Mouse (Mus musculus): Measurements from ENCODE around the gene H2-DMa. TPM values are rescaled to one million over a fixed set of nuclear protein-coding genes. Genes with fewer than 3 reads are reported as not detected.
A peak's percentile ranks its signal among the peaks of the same experiment; 100 is the strongest.

H2-DMa gene
- polyA plus RNA-seq, 1 experiment from 2014 or later: 15.2 TPM

- no peak overlapping the region for H3K4me2 ChIP-seq (replicated peaks; ENCODE audit: low read depth)
- no peak overlapping the region for H3K27ac ChIP-seq (ENCODE audit: low read depth, low read length)
- no peak overlapping the region for H3K4me3 ChIP-seq (ENCODE audit: low read depth, low read length)
- H3K9ac ChIP-seq (ENCODE audit: low read depth, low read length): no peak overlapping the region
- H3K4me1 ChIP-seq (replicated peaks; ENCODE audit: control insufficient read depth, insufficient read depth, low read length): no peaks in the 10 kb centered on the region
- no peak for TF ChIP-seq CTCF (IDR thresholded peaks at IDR 0.05; ENCODE audit: low read depth)
- 0 out of 2 replicates have a peak, but pooled peaks cover 4% of the 10 kb centered on the region for H3K9me3 ChIP-seq (ENCODE audit: control insufficient read depth)
- H3K36me3 ChIP-seq (ENCODE audit: control insufficient read depth, insufficient read depth): no peaks in the 10 kb centered on the region
- H3K27me3 ChIP-seq (replicated peaks; ENCODE audit: control insufficient read depth, insufficient read depth, low read length): peaks cover 3% of the 10 kb centered on the region; the same call in 1 of the 2 replicates
- no peak for ATAC-seq
- WGBS: 19% methylated on average over 4 of the region's 4 CpGs
These were observed 51.1 kb downstream of the H2-DMa start for GRCm38 (mm10) chr17:34170487-34170876.

- Histone ChIP-seq H3K9ac (ENCODE audit: low read depth, low read length) (no peak overlapping the region), H3K4me3 (ENCODE audit: low read depth, low read length) (no peak overlapping the region), H3K4me1 (replicated peaks; ENCODE audit: control insufficient read depth, insufficient read depth, low read length) (no peaks in the 10 kb centered on the region), H3K9me3 (ENCODE audit: control insufficient read depth) (0 out of 2 replicates have a peak, but pooled peaks cover 4% of the 10 kb centered on the region), H3K27ac (ENCODE audit: low read depth, low read length) (no peak overlapping the region), H3K27me3 (replicated peaks; ENCODE audit: control insufficient read depth, insufficient read depth, low read length) (peaks cover 3% of the 10 kb centered on the region; the same call in 1 of the 2 replicates), H3K36me3 (ENCODE audit: control insufficient read depth, insufficient read depth) (no peaks in the 10 kb centered on the region), H3K4me2 (replicated peaks; ENCODE audit: low read depth) (no peak overlapping the region)
- peak; percentile 94 for TF ChIP-seq CTCF (IDR thresholded peaks at IDR 0.05; ENCODE audit: low read depth)
- WGBS: 37% methylated on average over 13 of the region's 13 CpGs
- 0 out of 2 replicates have a peak, but pooled peaks have one; percentile 46 for ATAC-seq
These were observed 51.6 kb downstream of the H2-DMa start for GRCm38 (mm10) chr17:34170877-34171498.

- Histone ChIP-seq H3K4me2 (replicated peaks; ENCODE audit: low read depth) (no peak overlapping the region), H3K36me3 (ENCODE audit: control insufficient read depth, insufficient read depth) (no peaks in the 10 kb centered on the region), H3K27me3 (replicated peaks; ENCODE audit: control insufficient read depth, insufficient read depth, low read length) (peaks cover 3% of the 10 kb centered on the region; the same call in 1 of the 2 replicates), H3K4me1 (replicated peaks; ENCODE audit: control insufficient read depth, insufficient read depth, low read length) (no peaks in the 10 kb centered on the region), H3K27ac (ENCODE audit: low read depth, low read length) (no peak overlapping the region), H3K9me3 (ENCODE audit: control insufficient read depth) (0 out of 2 replicates have a peak, but pooled peaks cover 4% of the 10 kb centered on the region), H3K9ac (ENCODE audit: low read depth, low read length) (no peak overlapping the region), H3K4me3 (ENCODE audit: low read depth, low read length) (no peak overlapping the region)
- ATAC-seq: no peak
- 95% methylated on average over 5 of the region's 5 CpGs for WGBS
- peak; percentile 42 for TF ChIP-seq CTCF (IDR thresholded peaks at IDR 0.05; ENCODE audit: low read depth)
These were observed 53.2 kb downstream of the H2-DMa start for GRCm38 (mm10) chr17:34172528-34172927.

- TF ChIP-seq CTCF (IDR thresholded peaks at IDR 0.05; ENCODE audit: low read depth): no peak
- no peaks in the 10 kb centered on the region for H3K36me3 ChIP-seq (ENCODE audit: control insufficient read depth, insufficient read depth)
- H3K4me3 ChIP-seq (ENCODE audit: low read depth, low read length): no peak overlapping the region
- no peak overlapping the region for H3K9ac ChIP-seq (ENCODE audit: low read depth, low read length)
- H3K9me3 ChIP-seq (ENCODE audit: control insufficient read depth): 0 out of 2 replicates have a peak, but pooled peaks cover 4% of the 10 kb centered on the region
- WGBS: 68% methylated on average over 1 of the region's 1 CpGs
- no peaks in the 10 kb centered on the region for H3K4me1 ChIP-seq (replicated peaks; ENCODE audit: control insufficient read depth, insufficient read depth, low read length)
- H3K4me2 ChIP-seq (replicated peaks; ENCODE audit: low read depth): no peak overlapping the region
- no peak overlapping the region for H3K27ac ChIP-seq (ENCODE audit: low read depth, low read length)
- H3K27me3 ChIP-seq (replicated peaks; ENCODE audit: control insufficient read depth, insufficient read depth, low read length): no peaks in the 10 kb centered on the region
- no peak for ATAC-seq
These were observed 54.7 kb downstream of the H2-DMa start for GRCm38 (mm10) chr17:34174075-34174474.

GRCm38 (mm10) chr17:34177179-34177578 lies 57.8 kb downstream of the H2-DMa start:
- H3K4me1 ChIP-seq (replicated peaks; ENCODE audit: control insufficient read depth, insufficient read depth, low read length): no peaks in the 10 kb centered on the region
- H3K9ac ChIP-seq (ENCODE audit: low read depth, low read length): no peak overlapping the region
- peak; percentile 47; the same call in 1 of the 2 replicates for TF ChIP-seq CTCF (IDR thresholded peaks at IDR 0.05; ENCODE audit: low read depth)
- H3K27me3 ChIP-seq (replicated peaks; ENCODE audit: control insufficient read depth, insufficient read depth, low read length): no peaks in the 10 kb centered on the region
- no peak overlapping the region for H3K27ac ChIP-seq (ENCODE audit: low read depth, low read length)
- no peak overlapping the region for H3K4me2 ChIP-seq (replicated peaks; ENCODE audit: low read depth)
- 0 out of 2 replicates have a peak, but pooled peaks cover 4% of the 10 kb centered on the region for H3K9me3 ChIP-seq (ENCODE audit: control insufficient read depth)
- H3K4me3 ChIP-seq (ENCODE audit: low read depth, low read length): no peak overlapping the region
- WGBS: 72% methylated on average over 4 of the region's 4 CpGs
- H3K36me3 ChIP-seq (ENCODE audit: control insufficient read depth, insufficient read depth): no peaks in the 10 kb centered on the region
- no peak for ATAC-seq

GRCm38 (mm10) chr17:34179019-34179418 lies 59.7 kb downstream of the H2-DMa start:
- Histone ChIP-seq H3K27ac (ENCODE audit: low read depth, low read length) (no peak overlapping the region), H3K4me2 (replicated peaks; ENCODE audit: low read depth) (no peak overlapping the region), H3K4me3 (ENCODE audit: low read depth, low read length) (no peak overlapping the region), H3K9me3 (ENCODE audit: control insufficient read depth) (no peaks in the 10 kb centered on the region), H3K9ac (ENCODE audit: low read depth, low read length) (no peak overlapping the region), H3K27me3 (replicated peaks; ENCODE audit: control insufficient read depth, insufficient read depth, low read length) (no peaks in the 10 kb centered on the region), H3K36me3 (ENCODE audit: control insufficient read depth, insufficient read depth) (no peaks in the 10 kb centered on the region), H3K4me1 (replicated peaks; ENCODE audit: control insufficient read depth, insufficient read depth, low read length) (no peaks in the 10 kb centered on the region)
- TF ChIP-seq CTCF (IDR thresholded peaks at IDR 0.05; ENCODE audit: low read depth): no peak
- no peak for ATAC-seq
- 61% methylated on average over 6 of the region's 6 CpGs for WGBS
